Mouse (Mus musculus): ENCODE results near the gene Aip. TPM values are rescaled to one million over a fixed set of nuclear protein-coding genes. Genes with fewer than 3 reads are reported as not detected.

Aip gene
- polyA plus RNA-seq, 1 experiment, result 154 TPM

Other genes starting within 250 kb of the Aip start
- 88.3 and 112 TPM in 2 replicates for gene Tcirg1, start 218.7 kb downstream of the Aip start, polyA plus RNA-seq (2012; rRNA removed)
- 223 and 242 TPM in 2 replicates for gene Ndufs8, start 213.1 kb downstream of the Aip start, polyA plus RNA-seq (2012; rRNA removed)
- gene Aldh3b1, start 196.1 kb downstream of the Aip start, polyA plus RNA-seq (2012; rRNA removed), result 6.8 TPM in 2 replicates
- 85.1 and 99.6 TPM in 2 replicates for gene Unc93b1, start 190.7 kb downstream of the Aip start, polyA plus RNA-seq (2012; rRNA removed)
- 0.73 and 0.78 TPM in 2 replicates for gene Aldh3b3, start 167.2 kb downstream of the Aip start, polyA plus RNA-seq (2012; rRNA removed)
- gene Aldh3b2, start 153.5 kb downstream of the Aip start, polyA plus RNA-seq (2012; rRNA removed), result 108 and 135 TPM in 2 replicates
- 13.0 and 15.0 TPM in 2 replicates for gene Acy3, start 139.3 kb downstream of the Aip start, polyA plus RNA-seq (2012; rRNA removed)
- 0.03 TPM in 1 of 2 replicates, not detected in the other for gene Tbx10, start 133.1 kb downstream of the Aip start, polyA plus RNA-seq (2012; rRNA removed)
- 5.1 and 7.5 TPM in 2 replicates for gene Nudt8, start 125.3 kb downstream of the Aip start, polyA plus RNA-seq (2012; rRNA removed)
- 3.2 and 3.6 TPM in 2 replicates for gene Gm49405, start 125.2 kb downstream of the Aip start, polyA plus RNA-seq (2012; rRNA removed)
- 9.9 and 11.1 TPM in 2 replicates for gene Doc2g, start 122.5 kb downstream of the Aip start, polyA plus RNA-seq (2012; rRNA removed)
- gene Ndufv1, start 113.1 kb downstream of the Aip start, polyA plus RNA-seq (2012; rRNA removed), result 157 and 167 TPM in 2 replicates
- 582 and 591 TPM in 2 replicates for gene Gstp1, start 87.9 kb downstream of the Aip start, polyA plus RNA-seq (2012; rRNA removed)
- gene Gstp2, start 79.8 kb downstream of the Aip start, polyA plus RNA-seq (2012; rRNA removed), result 69.1 and 69.5 TPM in 2 replicates
- 5.5 and 7.1 TPM in 2 replicates for gene Gstp3, start 66.3 kb downstream of the Aip start, polyA plus RNA-seq (2012; rRNA removed)
- not detected in 2 replicates for gene Cabp2, start 44.3 kb downstream of the Aip start, polyA plus RNA-seq (2012; rRNA removed)
- 74.4 and 89.6 TPM in 2 replicates for gene Cdk2ap2, start 28.7 kb downstream of the Aip start, polyA plus RNA-seq (2012; rRNA removed)
- gene Pitpnm1, start 25.9 kb downstream of the Aip start, polyA plus RNA-seq (2012; rRNA removed), result 44.1 and 45.2 TPM in 2 replicates
- 0.04 and 0.10 TPM in 2 replicates for gene Gpr152, start 13.9 kb upstream of the Aip start, polyA plus RNA-seq (2012; rRNA removed)
- gene Cabp4, start 18.2 kb upstream of the Aip start, polyA plus RNA-seq (2012; rRNA removed), result 0.30 and 0.31 TPM in 2 replicates
- 243 and 277 TPM in 2 replicates for gene Coro1b, start 22.8 kb upstream of the Aip start, polyA plus RNA-seq (2012; rRNA removed)
- 4.2 and 4.4 TPM in 2 replicates for gene Ptprcap, start 27.7 kb upstream of the Aip start, polyA plus RNA-seq (2012; rRNA removed)
- 42.6 and 51.9 TPM in 2 replicates for gene Rps6kb2, start 37.5 kb upstream of the Aip start, polyA plus RNA-seq (2012; rRNA removed)
- gene Carns1, start 49.6 kb upstream of the Aip start, polyA plus RNA-seq (2012; rRNA removed), result 18.7 and 21.7 TPM in 2 replicates
- 2.9 and 3.9 TPM in 2 replicates for gene Tbc1d10c, start 65.4 kb upstream of the Aip start, polyA plus RNA-seq (2012; rRNA removed)
- gene Ppp1ca, start 66.2 kb upstream of the Aip start, polyA plus RNA-seq (2012; rRNA removed), result 257 and 304 TPM in 2 replicates
- 19.2 and 23.2 TPM in 2 replicates for gene Rad9a, start 75.8 kb upstream of the Aip start, polyA plus RNA-seq (2012; rRNA removed)
- 10.8 and 13.1 TPM in 2 replicates for gene Clcf1, start 88.4 kb upstream of the Aip start, polyA plus RNA-seq (2012; rRNA removed)
- gene AC109138.7, start 88.5 kb upstream of the Aip start, polyA plus RNA-seq (2012; rRNA removed), result not detected in 2 replicates
- 76.4 and 82.1 TPM in 2 replicates for gene Pold4, start 106.0 kb upstream of the Aip start, polyA plus RNA-seq (2012; rRNA removed)
- gene Ssh3, start 143.3 kb upstream of the Aip start, polyA plus RNA-seq (2012; rRNA removed), result 83.3 and 90.8 TPM in 2 replicates
- 13.6 and 18.6 TPM in 2 replicates for gene Ankrd13d, start 157.3 kb upstream of the Aip start, polyA plus RNA-seq (2012; rRNA removed)
- 69.4 and 74.6 TPM in 2 replicates for gene Grk2, start 180.4 kb upstream of the Aip start, polyA plus RNA-seq (2012; rRNA removed)

Data from urinary bladder, adult 2 months (tissue).